Mouse (Mus musculus): ENCODE measurements at regions not wholly inside any gene's neighbourhood (a gene's known extent, or its start where the extent isn't known, plus 50 kb on each side); places are given as distances from the start of the nearest gene placed in this dataset.

GRCm38 (mm10) chr2:48513848-48514247 is 300.1 kb upstream of the Acvr2a start:
- no peak overlapping the region for H3K27ac ChIP-seq (ENCODE audit: insufficient read depth, low read length)
- peaks cover under 1% of the 10 kb centered on the region; the same call in 1 of the 2 replicates for H3K4me1 ChIP-seq (ENCODE audit: control insufficient read depth, insufficient read depth, low read length)
- TF ChIP-seq CTCF (IDR thresholded peaks at IDR 0.05; ENCODE audit: borderline replicate concordance, insufficient read depth, low read length) (no peak), POLR2A (IDR thresholded peaks at IDR 0.05; ENCODE audit: low read depth, low read length) (no peak)
- no peak overlapping the region for H3K4me3 ChIP-seq (ENCODE audit: insufficient read depth, low read length)

- H3K27ac ChIP-seq (ENCODE audit: insufficient read depth, low read length): peak overlapping the region; percentile 100
- TF ChIP-seq POLR2A (IDR thresholded peaks at IDR 0.05; ENCODE audit: low read depth, low read length) (no peak; the same call in 1 of the 2 replicates), CTCF (IDR thresholded peaks at IDR 0.05; ENCODE audit: borderline replicate concordance, insufficient read depth, low read length) (no peak)
- no peak overlapping the region for H3K4me3 ChIP-seq (ENCODE audit: insufficient read depth, low read length)
- H3K4me1 ChIP-seq (ENCODE audit: control insufficient read depth, insufficient read depth, low read length): peaks cover 7% of the 10 kb centered on the region; the same call in 1 of the 2 replicates
Measured at GRCm38 (mm10) chr2:48519838-48520404, 294.0 kb upstream of the Acvr2a start.

GRCm38 (mm10) chr2:48520535-48520971 is 293.4 kb upstream of the Acvr2a start:
- Histone ChIP-seq H3K27ac (ENCODE audit: insufficient read depth, low read length) (peak overlapping the region; percentile 99), H3K4me3 (ENCODE audit: insufficient read depth, low read length) (no peak overlapping the region), H3K4me1 (ENCODE audit: control insufficient read depth, insufficient read depth, low read length) (peaks cover 7% of the 10 kb centered on the region; the same call in 1 of the 2 replicates)
- TF ChIP-seq POLR2A (IDR thresholded peaks at IDR 0.05; ENCODE audit: low read depth, low read length) (peak; percentile 25; the same call in 1 of the 2 replicates), CTCF (IDR thresholded peaks at IDR 0.05; ENCODE audit: borderline replicate concordance, insufficient read depth, low read length) (no peak)

- Histone ChIP-seq H3K4me3 (ENCODE audit: insufficient read depth, low read length) (no peak overlapping the region), H3K27ac (ENCODE audit: insufficient read depth, low read length) (no peak overlapping the region), H3K4me1 (ENCODE audit: control insufficient read depth, insufficient read depth, low read length) (no peaks in the 10 kb centered on the region)
- TF ChIP-seq POLR2A (IDR thresholded peaks at IDR 0.05; ENCODE audit: low read depth, low read length) (no peak), CTCF (IDR thresholded peaks at IDR 0.05; ENCODE audit: borderline replicate concordance, insufficient read depth, low read length) (no peak)
Measured at GRCm38 (mm10) chr2:48535453-48535852, 278.5 kb upstream of the Acvr2a start.

DNA sequence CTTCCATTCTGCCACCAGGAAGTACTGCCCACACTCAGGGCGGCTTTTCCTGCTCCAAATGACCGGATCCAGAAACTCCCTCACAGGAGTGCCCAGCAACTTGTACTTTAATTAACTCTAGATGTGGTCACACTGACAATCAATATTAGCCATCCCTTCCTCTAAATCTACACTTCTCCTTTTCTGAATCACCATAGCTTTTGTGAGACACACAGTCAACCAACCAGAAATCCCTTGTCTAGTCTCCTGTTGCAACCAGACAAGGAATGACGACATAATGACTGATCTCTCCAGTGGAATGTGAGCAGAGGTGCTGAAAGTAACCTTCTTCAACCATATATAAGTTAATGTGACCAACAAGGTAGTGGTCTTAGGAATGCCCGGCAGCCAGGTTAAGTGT is 277.0 kb upstream of the Acvr2a start:
- H3K27ac ChIP-seq (ENCODE audit: insufficient read depth, low read length): no peak overlapping the region
- H3K4me3 ChIP-seq (ENCODE audit: insufficient read depth, low read length): no peak overlapping the region
- no peak for TF ChIP-seq POLR2A (IDR thresholded peaks at IDR 0.05; ENCODE audit: low read depth, low read length)
- no peaks in the 10 kb centered on the region for H3K4me1 ChIP-seq (ENCODE audit: control insufficient read depth, insufficient read depth, low read length)

GRCm38 (mm10) chr2:48538668-48539341 is 275.1 kb upstream of the Acvr2a start:
- Histone ChIP-seq H3K27ac (ENCODE audit: insufficient read depth, low read length) (no peak overlapping the region), H3K4me1 (ENCODE audit: control insufficient read depth, insufficient read depth, low read length) (no peaks in the 10 kb centered on the region), H3K4me3 (ENCODE audit: insufficient read depth, low read length) (no peak overlapping the region)
- TF ChIP-seq CTCF (IDR thresholded peaks at IDR 0.05; ENCODE audit: borderline replicate concordance, insufficient read depth, low read length) (no peak), POLR2A (IDR thresholded peaks at IDR 0.05; ENCODE audit: low read depth, low read length) (no peak)

- H3K4me1 ChIP-seq (ENCODE audit: control insufficient read depth, insufficient read depth, low read length): no peaks in the 10 kb centered on the region
- TF ChIP-seq POLR2A (IDR thresholded peaks at IDR 0.05; ENCODE audit: low read depth, low read length): no peak
- TF ChIP-seq CTCF (IDR thresholded peaks at IDR 0.05; ENCODE audit: borderline replicate concordance, insufficient read depth, low read length): no peak
Measured at GRCm38 (mm10) chr2:48539465-48540055, 274.3 kb upstream of the Acvr2a start.

DNA sequence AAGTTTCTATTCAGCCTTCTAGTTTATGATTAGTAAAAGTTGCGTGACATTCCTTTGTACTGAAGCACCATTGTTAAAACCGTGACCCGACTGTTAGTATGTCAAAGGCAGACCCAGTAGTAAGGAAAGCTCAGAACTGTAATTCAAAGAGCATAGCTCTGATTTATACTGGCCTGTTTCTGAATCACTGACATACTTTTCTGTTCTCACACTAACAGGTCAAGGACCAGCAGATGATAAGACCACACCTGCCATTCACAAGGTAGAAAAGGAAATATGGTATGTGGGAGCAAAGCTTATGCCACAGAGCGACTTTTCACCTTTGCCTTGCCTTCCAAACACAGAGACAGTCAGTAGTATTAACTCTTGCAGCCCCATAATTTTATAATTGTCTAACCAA is 269.5 kb upstream of the Acvr2a start:
- no peak for TF ChIP-seq CTCF (IDR thresholded peaks at IDR 0.05; ENCODE audit: borderline replicate concordance, insufficient read depth, low read length)
- no peak for TF ChIP-seq POLR2A (IDR thresholded peaks at IDR 0.05; ENCODE audit: low read depth, low read length)
- H3K4me1 ChIP-seq (ENCODE audit: control insufficient read depth, insufficient read depth, low read length): no peaks in the 10 kb centered on the region
- no peak overlapping the region for H3K4me3 ChIP-seq (ENCODE audit: insufficient read depth, low read length)

More at GRCm38 (mm10) chr2:48539465-48540055, 274.3 kb upstream of the Acvr2a start:
- Histone ChIP-seq H3K27ac (ENCODE audit: insufficient read depth, low read length) (peak overlapping the region; percentile 26; the same call in 1 of the 2 replicates), H3K4me3 (ENCODE audit: insufficient read depth, low read length) (no peak overlapping the region)

GRCm38 (mm10) chr2:48545072-48545471 is 268.8 kb upstream of the Acvr2a start:
- TF ChIP-seq POLR2A (IDR thresholded peaks at IDR 0.05; ENCODE audit: low read depth, low read length): no peak
- no peak for TF ChIP-seq CTCF (IDR thresholded peaks at IDR 0.05; ENCODE audit: borderline replicate concordance, insufficient read depth, low read length)
- Histone ChIP-seq H3K27ac (ENCODE audit: insufficient read depth, low read length) (no peak overlapping the region), H3K4me3 (ENCODE audit: insufficient read depth, low read length) (no peak overlapping the region), H3K4me1 (ENCODE audit: control insufficient read depth, insufficient read depth, low read length) (no peaks in the 10 kb centered on the region)

More for the DNA sequence above, 269.5 kb upstream of the Acvr2a start:
- H3K27ac ChIP-seq (ENCODE audit: insufficient read depth, low read length): no peak overlapping the region

DNA sequence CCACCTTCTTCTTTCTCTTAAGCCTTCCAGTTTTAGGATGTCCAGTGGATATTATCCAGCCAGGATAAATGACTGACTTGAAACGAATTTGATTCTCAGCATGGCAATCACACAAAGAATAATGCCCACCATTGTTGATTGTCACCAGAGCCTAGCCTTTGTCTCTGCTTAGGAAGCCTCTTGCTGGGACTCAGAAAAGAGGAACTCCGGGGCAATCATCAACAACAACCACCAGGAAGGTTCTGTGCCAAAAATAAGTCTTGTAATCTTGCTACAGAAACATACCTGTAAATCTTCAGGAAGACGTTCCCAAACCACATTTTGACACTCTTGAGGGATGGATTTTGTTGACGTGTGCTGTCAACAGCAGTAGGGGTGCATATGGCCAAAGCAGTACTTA is 268.2 kb upstream of the Acvr2a start:
- TF ChIP-seq POLR2A (IDR thresholded peaks at IDR 0.05; ENCODE audit: low read depth, low read length): no peak
- no peak for TF ChIP-seq CTCF (IDR thresholded peaks at IDR 0.05; ENCODE audit: borderline replicate concordance, insufficient read depth, low read length)
- Histone ChIP-seq H3K4me3 (ENCODE audit: insufficient read depth, low read length) (no peak overlapping the region), H3K4me1 (ENCODE audit: control insufficient read depth, insufficient read depth, low read length) (no peaks in the 10 kb centered on the region), H3K27ac (ENCODE audit: insufficient read depth, low read length) (no peak overlapping the region)

All from embryonic fibroblast, embryonic 13.5 days (primary cell).